Mouse (Mus musculus): ENCODE measurements around the gene Fgfr2.
"Not testable (repeated sequence)": the region's sequence is repeated elsewhere in the genome, so short reads cannot be mapped to it uniquely, and the experiment has no call there.

Fgfr2 gene

GRCm38 (mm10) chr7:130183960-130184359 lies 2939.2 kb downstream of the Fgfr2 start:
- in situ Hi-C loops (cut with MboI; ENCODE audit: unreplicated experiment in 2 of 2), result no loop called here

GRCm38 (mm10) chr7:130182551-130182950 lies 2940.6 kb downstream of the Fgfr2 start:
- in situ Hi-C loops (cut with MboI; ENCODE audit: unreplicated experiment in 2 of 2), result no loop called here

- in situ Hi-C loops (cut with MboI; ENCODE audit: unreplicated experiment in 2 of 2), result no loop called here
These were observed 2944.2 kb downstream of the Fgfr2 start for GRCm38 (mm10) chr7:130178991-130179390.

- in situ Hi-C loops (cut with MboI; ENCODE audit: unreplicated experiment in 2 of 2), result no loop called here
These were observed 2946.1 kb downstream of the Fgfr2 start for GRCm38 (mm10) chr7:130177009-130177408.

GRCm38 (mm10) chr7:130174525-130174924 lies 2948.6 kb downstream of the Fgfr2 start:
- in situ Hi-C loops (cut with MboI; ENCODE audit: unreplicated experiment in 2 of 2), result no loop called here

GRCm38 (mm10) chr7:130173914-130174313 lies 2949.2 kb downstream of the Fgfr2 start:
- in situ Hi-C loops (cut with MboI; ENCODE audit: unreplicated experiment in 2 of 2), result no loop called here

GRCm38 (mm10) chr7:130170144-130170543 lies 2953.0 kb downstream of the Fgfr2 start:
- in situ Hi-C loops (cut with MboI; ENCODE audit: unreplicated experiment in 2 of 2), result no loop called here

- in situ Hi-C loops (cut with MboI; ENCODE audit: unreplicated experiment in 2 of 2), result no loop called here
These were observed 2954.9 kb downstream of the Fgfr2 start for GRCm38 (mm10) chr7:130168296-130168695.

- in situ Hi-C loops (cut with MboI; ENCODE audit: unreplicated experiment in 2 of 2), result no loop called here
These were observed 2955.9 kb downstream of the Fgfr2 start for GRCm38 (mm10) chr7:130167261-130167660.

GRCm38 (mm10) chr7:130166190-130166589 lies 2957.0 kb downstream of the Fgfr2 start:
- in situ Hi-C loops (cut with MboI; ENCODE audit: unreplicated experiment in 2 of 2), result no loop called here

GRCm38 (mm10) chr7:130165408-130165807 lies 2957.7 kb downstream of the Fgfr2 start:
- in situ Hi-C loops (cut with MboI; ENCODE audit: unreplicated experiment in 2 of 2), result no loop called here

- in situ Hi-C loops (cut with MboI; ENCODE audit: unreplicated experiment in 2 of 2), result no loop called here
These were observed 2960.4 kb downstream of the Fgfr2 start for GRCm38 (mm10) chr7:130162718-130163117.

GRCm38 (mm10) chr7:130161581-130161980 lies 2961.6 kb downstream of the Fgfr2 start:
- in situ Hi-C loops (cut with MboI; ENCODE audit: unreplicated experiment in 2 of 2), result no loop called here

- in situ Hi-C loops (cut with MboI; ENCODE audit: unreplicated experiment in 2 of 2), result no loop called here
These were observed 2964.3 kb downstream of the Fgfr2 start for GRCm38 (mm10) chr7:130158845-130159244.

- in situ Hi-C loops (cut with MboI; ENCODE audit: unreplicated experiment in 2 of 2), result no loop called here
These were observed 2969.7 kb downstream of the Fgfr2 start for GRCm38 (mm10) chr7:130153363-130153969.

GRCm38 (mm10) chr7:130148906-130149305 lies 2974.2 kb downstream of the Fgfr2 start:
- in situ Hi-C loops (cut with MboI; ENCODE audit: unreplicated experiment in 2 of 2), result no loop called here

- in situ Hi-C loops (cut with MboI; ENCODE audit: unreplicated experiment in 2 of 2), result no loop called here
These were observed 2975.9 kb downstream of the Fgfr2 start for GRCm38 (mm10) chr7:130147230-130147629.

GRCm38 (mm10) chr7:130145211-130145610 lies 2977.9 kb downstream of the Fgfr2 start:
- in situ Hi-C loops (cut with MboI; ENCODE audit: unreplicated experiment in 2 of 2), result no loop called here

GRCm38 (mm10) chr7:130143371-130143770 lies 2979.8 kb downstream of the Fgfr2 start:
- in situ Hi-C loops (cut with MboI; ENCODE audit: unreplicated experiment in 2 of 2), result no loop called here

GRCm38 (mm10) chr7:130141088-130141873 lies 2981.9 kb downstream of the Fgfr2 start:
- in situ Hi-C loops (cut with MboI; ENCODE audit: unreplicated experiment in 2 of 2), result no loop called here

GRCm38 (mm10) chr7:130134924-130135365 lies 2988.2 kb downstream of the Fgfr2 start:
- in situ Hi-C loops (cut with MboI; ENCODE audit: unreplicated experiment in 2 of 2), result no loop called here

- in situ Hi-C loops (cut with MboI; ENCODE audit: unreplicated experiment in 2 of 2), result not testable (repeated sequence)
These were observed 2988.7 kb downstream of the Fgfr2 start for GRCm38 (mm10) chr7:130134428-130134827.
